29 mouse cellular contexts compared by ENCODE assay signal in the genomic region with DNA sequence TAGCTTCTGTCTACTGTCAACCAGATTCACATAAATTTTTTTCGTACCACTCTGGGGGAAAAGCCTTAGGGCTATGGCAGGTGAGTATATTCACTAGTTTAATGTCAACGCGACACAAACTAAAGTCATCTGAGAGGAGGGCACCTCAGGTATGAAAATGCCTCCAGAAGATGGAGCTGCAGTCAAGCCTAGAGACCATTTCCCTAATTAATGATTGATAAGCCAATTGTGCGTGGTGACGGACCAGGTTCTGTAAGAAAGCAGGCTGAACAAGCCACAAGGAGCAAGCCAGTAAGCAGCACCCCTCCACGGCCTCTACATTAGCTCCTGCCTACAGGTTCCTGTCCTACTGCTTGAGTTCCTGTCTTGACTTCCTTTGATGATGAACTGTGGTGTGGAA. TPM values are rescaled to one million over a fixed set of nuclear protein-coding genes. Genes with fewer than 3 reads are reported as not detected.
A peak's percentile ranks its signal among the peaks of the same experiment; 100 is the strongest.
DNase-seq lines count a peak whose midpoint lies in the region; ATAC-seq and TF ChIP-seq lines count a peak whose summit lies in the region.
"Had no signal": no experiment of that assay in that cellular context is flagged by ENCODE, and none has a peak within 500 bp of the region (broad histone marks: within the 10 kb centered on the region; RNA-seq: fewer than 3 reads in every experiment).

No protein-coding gene starts in this region.

- H3K27ac ChIP-seq in intestine, postnatal 0 days (ENCODE audit: low read depth, low read length): no peak overlapping the region
- no peak overlapping the region for H3K27ac ChIP-seq in intestine, embryonic 16.5 days (ENCODE audit: low read length)
- H3K27ac ChIP-seq in kidney, postnatal 0 days: no peak overlapping the region
- H3K27ac ChIP-seq in liver, postnatal 0 days (ENCODE audit: low read depth): peak overlapping the region; percentile 94
- H3K27ac ChIP-seq in liver, embryonic 11.5 days (ENCODE audit: low read depth, low read length): no peak overlapping the region
- H3K27ac ChIP-seq: embryonic facial prominence, embryonic 10.5 days; embryonic facial prominence, embryonic 13.5 days; forebrain, embryonic 12.5 days; forebrain, embryonic 15.5 days; hindbrain, embryonic 12.5 days; hindbrain, embryonic 15.5 days had no signal

- ATAC-seq in intestine, postnatal 0 days: no peak
- ATAC-seq in intestine, embryonic 16.5 days: no peak
- no peak for ATAC-seq in kidney, postnatal 0 days (replicated peaks; ENCODE audit: low FRiP score, low read depth)
- ATAC-seq in liver, postnatal 0 days: no peak
- no peak for ATAC-seq in liver, embryonic 11.5 days (replicated peaks; ENCODE audit: low FRiP score)
- ATAC-seq: forebrain, embryonic 15.5 days had no signal

- peak; percentile 32 for TF ChIP-seq CTCF in intestine, postnatal 0 days (IDR thresholded peaks at IDR 0.05; ENCODE audit: low read depth)
- peak; percentile 17; the same call in 1 of the 2 replicates for TF ChIP-seq CTCF in kidney, postnatal 0 days (IDR thresholded peaks at IDR 0.05; ENCODE audit: low read depth)
- peak; percentile 15; the same call in 1 of the 2 replicates for TF ChIP-seq CTCF in liver, postnatal 0 days (IDR thresholded peaks at IDR 0.05; ENCODE audit: low read depth)

- peaks cover 7% of the 10 kb centered on the region; the same call in 1 of the 2 replicates for H3K27me3 ChIP-seq in intestine, postnatal 0 days (replicated peaks; ENCODE audit: control insufficient read depth, insufficient read depth, low read length)
- peaks cover 5% of the 10 kb centered on the region for H3K27me3 ChIP-seq in intestine, embryonic 16.5 days (replicated peaks; ENCODE audit: control insufficient read depth, insufficient read depth, low read length)
- no peaks in the 10 kb centered on the region for H3K27me3 ChIP-seq in kidney, postnatal 0 days (ENCODE audit: insufficient read depth, low read length)
- H3K27me3 ChIP-seq in liver, postnatal 0 days (ENCODE audit: insufficient read depth, low read length): peaks cover 20% of the 10 kb centered on the region; the same call in 1 of the 2 replicates
- H3K27me3 ChIP-seq in liver, embryonic 11.5 days (replicated peaks; ENCODE audit: control insufficient read depth, insufficient read depth, low read length): peaks cover 50% of the 10 kb centered on the region

- H3K4me1 ChIP-seq in intestine, postnatal 0 days (replicated peaks; ENCODE audit: control insufficient read depth, insufficient read depth, low read length): no peaks in the 10 kb centered on the region; the same call in 1 of the 2 replicates
- H3K4me1 ChIP-seq in intestine, embryonic 16.5 days (ENCODE audit: control insufficient read depth, insufficient read depth, low read length): peaks cover 14% of the 10 kb centered on the region
- H3K4me1 ChIP-seq in kidney, postnatal 0 days (replicated peaks; ENCODE audit: insufficient read depth, low read length): peaks cover 5% of the 10 kb centered on the region; the same call in 1 of the 2 replicates
- peaks cover 10% of the 10 kb centered on the region for H3K4me1 ChIP-seq in liver, postnatal 0 days (ENCODE audit: insufficient read depth)
- no peaks in the 10 kb centered on the region; the same call in 1 of the 2 replicates for H3K4me1 ChIP-seq in liver, embryonic 11.5 days (replicated peaks; ENCODE audit: control insufficient read depth, insufficient read depth, low read length)

- 90% methylated on average over 6 of the region's 6 CpGs for WGBS in intestine, postnatal 0 days
- WGBS in intestine, embryonic 16.5 days: 92% methylated on average over 6 of the region's 6 CpGs
- WGBS in kidney, postnatal 0 days: 84% methylated on average over 6 of the region's 6 CpGs
- 77% methylated on average over 6 of the region's 6 CpGs for WGBS in liver, postnatal 0 days (ENCODE audit: insufficient replicate concordance)
- WGBS in liver, embryonic 11.5 days: 87% methylated on average over 6 of the region's 6 CpGs

- no peak overlapping the region for H3K9ac ChIP-seq in intestine, postnatal 0 days (ENCODE audit: low read depth, low read length)
- no peak overlapping the region for H3K9ac ChIP-seq in intestine, embryonic 16.5 days (ENCODE audit: low read depth, low read length)
- H3K9ac ChIP-seq in kidney, postnatal 0 days (ENCODE audit: low read depth, low read length): no peak overlapping the region
- H3K9ac ChIP-seq in liver, postnatal 0 days (replicated peaks): no peak overlapping the region
- H3K9ac ChIP-seq in liver, embryonic 11.5 days (ENCODE audit: low read depth, low read length): no peak overlapping the region
- H3K9ac ChIP-seq: embryonic facial prominence, embryonic 13.5 days; forebrain, embryonic 12.5 days; forebrain, embryonic 15.5 days; hindbrain, embryonic 12.5 days; hindbrain, embryonic 15.5 days had no signal

- no peak for TF ChIP-seq EP300 in liver, postnatal 0 days (IDR thresholded peaks at IDR 0.05; ENCODE audit: low read depth)

- H3K36me3 ChIP-seq in intestine, postnatal 0 days (ENCODE audit: control insufficient read depth, insufficient read depth): no peaks in the 10 kb centered on the region
- H3K36me3 ChIP-seq in intestine, embryonic 16.5 days (ENCODE audit: control insufficient read depth, insufficient read depth, low read length): no peaks in the 10 kb centered on the region
- H3K36me3 ChIP-seq in kidney, postnatal 0 days (ENCODE audit: insufficient read depth, low read length): no peaks in the 10 kb centered on the region
- H3K36me3 ChIP-seq in liver, postnatal 0 days (replicated peaks; ENCODE audit: insufficient read depth, low read length): no peaks in the 10 kb centered on the region
- no peaks in the 10 kb centered on the region for H3K36me3 ChIP-seq in liver, embryonic 11.5 days (ENCODE audit: control insufficient read depth, insufficient read depth, low read length)
- H3K36me3 ChIP-seq: embryonic facial prominence, embryonic 10.5 days; embryonic facial prominence, embryonic 13.5 days; forebrain, embryonic 12.5 days; forebrain, embryonic 15.5 days; G1E; hindbrain, embryonic 12.5 days; hindbrain, embryonic 15.5 days had no signal

- DNase-seq in kidney, postnatal 0 days (ENCODE audit: low spot score): no peak
- no peak for DNase-seq in kidney, postnatal 14 days
- DNase-seq in liver, postnatal 0 days: no peak
- DNase-seq in liver, embryonic 11.5 days (ENCODE audit: low spot score): no peak
- DNase-seq: adrenal gland, adult 2 months; adrenal gland, postnatal 25 days; B cell, adult 2 months; cerebellum, adult 11-12 months; cerebellum, adult 8-10 months; cerebellum, postnatal 10 days; cerebellum, postnatal 36 days; embryo, embryonic 11 days; gastrocnemius, postnatal 14 days; heart, adult 11 months had no signal

- no peak overlapping the region for H3K4me3 ChIP-seq in intestine, postnatal 0 days (ENCODE audit: low read depth, low read length)
- H3K4me3 ChIP-seq in intestine, embryonic 16.5 days (ENCODE audit: low read length): no peak overlapping the region
- H3K4me3 ChIP-seq in kidney, postnatal 0 days (replicated peaks; ENCODE audit: low read depth, low read length): no peak overlapping the region
- H3K4me3 ChIP-seq in liver, postnatal 0 days (ENCODE audit: low read depth, low read length): no peak overlapping the region
- H3K4me3 ChIP-seq in liver, embryonic 11.5 days (ENCODE audit: low read depth, low read length): no peak overlapping the region
- H3K4me3 ChIP-seq: embryonic facial prominence, embryonic 10.5 days; embryonic facial prominence, embryonic 13.5 days; erythroblast, embryonic 14.5 days; forebrain, embryonic 12.5 days; forebrain, embryonic 15.5 days; hindbrain, embryonic 12.5 days; hindbrain, embryonic 15.5 days had no signal

- no peaks in the 10 kb centered on the region for H3K9me3 ChIP-seq in intestine, postnatal 0 days (ENCODE audit: control insufficient read depth)
- no peaks in the 10 kb centered on the region for H3K9me3 ChIP-seq in intestine, embryonic 16.5 days (ENCODE audit: control insufficient read depth, low read length)
- H3K9me3 ChIP-seq in kidney, postnatal 0 days (replicated peaks; ENCODE audit: low read length): no peaks in the 10 kb centered on the region
- no peaks in the 10 kb centered on the region for H3K9me3 ChIP-seq in liver, postnatal 0 days (ENCODE audit: low read length)
- H3K9me3 ChIP-seq in liver, embryonic 11.5 days (ENCODE audit: control insufficient read depth, low read length): no peaks in the 10 kb centered on the region
- H3K9me3 ChIP-seq: embryonic facial prominence, embryonic 10.5 days; embryonic facial prominence, embryonic 13.5 days; forebrain, embryonic 12.5 days; forebrain, embryonic 15.5 days; hindbrain, embryonic 12.5 days; hindbrain, embryonic 15.5 days had no signal

- no peak overlapping the region for H3K4me2 ChIP-seq in intestine, postnatal 0 days (replicated peaks; ENCODE audit: low read depth)
- no peak overlapping the region for H3K4me2 ChIP-seq in intestine, embryonic 16.5 days (ENCODE audit: low read depth, low read length)
- no peak overlapping the region for H3K4me2 ChIP-seq in kidney, postnatal 0 days (ENCODE audit: low read length)
- no peak overlapping the region for H3K4me2 ChIP-seq in liver, postnatal 0 days (ENCODE audit: low read depth, low read length)
- H3K4me2 ChIP-seq in liver, embryonic 11.5 days: no peak overlapping the region
- H3K4me2 ChIP-seq: embryonic facial prominence, embryonic 13.5 days; forebrain, embryonic 12.5 days; forebrain, embryonic 15.5 days; heart, embryonic 11.5 days; hindbrain, embryonic 12.5 days; hindbrain, embryonic 15.5 days had no signal

RNA-seq across cellular contexts. Expression of a gene that starts 2.4 kb away (rescaled TPM):
- 6.0 and 6.2 TPM in 2 replicates for polyA plus RNA-seq in intestine, postnatal 0 days (2015; fragmentation: Nextera tagmentation; extraction: Ambion mirVana)
- polyA plus RNA-seq in intestine, embryonic 16.5 days (2015; fragmentation: Nextera tagmentation; extraction: Ambion mirVana): 3.0 and 3.5 TPM in 2 replicates
- polyA plus RNA-seq in kidney, postnatal 0 days (2015; fragmentation: Nextera tagmentation; extraction: Ambion mirVana): 4.4 and 5.1 TPM in 2 replicates
- polyA plus RNA-seq in liver, postnatal 0 days (2015; fragmentation: Nextera tagmentation; extraction: Ambion mirVana): 39.5 and 39.6 TPM in 2 replicates
- 4.5 and 5.8 TPM in 2 replicates for polyA plus RNA-seq in liver, embryonic 11.5 days (2014; fragmentation: Nextera tagmentation; extraction: Ambion mirVana)
- polyA plus RNA-seq: erythroblast, embryonic 14.5 days; G1E had no signal

RNA-seq across cellular contexts. Expression of a gene that starts 10.7 kb away (rescaled TPM):
- polyA plus RNA-seq in intestine, postnatal 0 days (2015; fragmentation: Nextera tagmentation; extraction: Ambion mirVana): 4.3 and 5.7 TPM in 2 replicates
- polyA plus RNA-seq in intestine, embryonic 16.5 days (2015; fragmentation: Nextera tagmentation; extraction: Ambion mirVana): 1.3 and 6.7 TPM in 2 replicates
- polyA plus RNA-seq in kidney, postnatal 0 days (2015; fragmentation: Nextera tagmentation; extraction: Ambion mirVana): 463 and 484 TPM in 2 replicates
- 0.64 and 0.88 TPM in 2 replicates for polyA plus RNA-seq in liver, postnatal 0 days (2015; fragmentation: Nextera tagmentation; extraction: Ambion mirVana)
- 0.30 and 0.40 TPM in 2 replicates for polyA plus RNA-seq in liver, embryonic 11.5 days (2014; fragmentation: Nextera tagmentation; extraction: Ambion mirVana)
- polyA plus RNA-seq: embryonic facial prominence, embryonic 10.5 days; erythroblast, embryonic 14.5 days; forebrain, embryonic 12.5 days; forebrain, embryonic 15.5 days; G1E; heart, embryonic 11.5 days; heart, embryonic 14.5 days had no signal

RNA-seq across cellular contexts. Expression of a gene that starts 39.3 kb away (rescaled TPM):
- not detected in 2 replicates for polyA plus RNA-seq in intestine, postnatal 0 days (2015; fragmentation: Nextera tagmentation; extraction: Ambion mirVana)
- polyA plus RNA-seq in intestine, embryonic 16.5 days (2015; fragmentation: Nextera tagmentation; extraction: Ambion mirVana): not detected in 2 replicates
- polyA plus RNA-seq in kidney, postnatal 0 days (2015; fragmentation: Nextera tagmentation; extraction: Ambion mirVana): not detected in 2 replicates
- polyA plus RNA-seq in liver, postnatal 0 days (2015; fragmentation: Nextera tagmentation; extraction: Ambion mirVana): not detected in 2 replicates
- polyA plus RNA-seq in liver, embryonic 11.5 days (2014; fragmentation: Nextera tagmentation; extraction: Ambion mirVana): not detected in 2 replicates
- polyA plus RNA-seq: adrenal gland, adult 2 months; brain, embryonic 14.5 days; cortical plate, adult 2 months; embryonic facial prominence, embryonic 10.5 days; embryonic facial prominence, embryonic 13.5 days; erythroblast, embryonic 14.5 days; forebrain, embryonic 12.5 days; forebrain, embryonic 15.5 days; G1E; heart, embryonic 11.5 days; heart, embryonic 14.5 days; heart, postnatal 0 days; hindbrain, embryonic 12.5 days had no signal

RNA-seq across cellular contexts. Expression of a gene that starts 51.4 kb away (rescaled TPM):
- polyA plus RNA-seq in intestine, postnatal 0 days (2015; fragmentation: Nextera tagmentation; extraction: Ambion mirVana): 164 and 187 TPM in 2 replicates
- polyA plus RNA-seq in intestine, embryonic 16.5 days (2015; fragmentation: Nextera tagmentation; extraction: Ambion mirVana): 34.8 and 45.4 TPM in 2 replicates
- polyA plus RNA-seq in kidney, postnatal 0 days (2015; fragmentation: Nextera tagmentation; extraction: Ambion mirVana): 15.4 and 20.6 TPM in 2 replicates
- 30.8 and 41.9 TPM in 2 replicates for polyA plus RNA-seq in liver, postnatal 0 days (2015; fragmentation: Nextera tagmentation; extraction: Ambion mirVana)
- 2.0 and 2.5 TPM in 2 replicates for polyA plus RNA-seq in liver, embryonic 11.5 days (2014; fragmentation: Nextera tagmentation; extraction: Ambion mirVana)
- polyA plus RNA-seq: adrenal gland, adult 2 months; brain, embryonic 14.5 days; embryonic facial prominence, embryonic 10.5 days; embryonic facial prominence, embryonic 13.5 days; erythroblast, embryonic 14.5 days; forebrain, embryonic 12.5 days; G1E; heart, embryonic 11.5 days; heart, embryonic 14.5 days; heart, postnatal 0 days; hindbrain, embryonic 12.5 days; hindbrain, embryonic 15.5 days had no signal

Comparison
In these comparisons a context has a peak if more than half of its experiments do, and no peak if none do; other contexts are left out.
1. RNA of a gene that starts 10.7 kb away (polyA plus RNA-seq): 463 to 484 TPM in kidney, postnatal 0 days; 1.3 to 6.7 TPM in intestine, embryonic 16.5 days, 4.3 to 5.7 TPM in intestine, postnatal 0 days, 0.64 to 0.88 TPM in liver, postnatal 0 days and 0.30 to 0.40 TPM in liver, embryonic 11.5 days; every median in the first group is over 10 times any median in the second.
2. Peak in every context shown above with its lines, with median percentiles within 50 percentile points of each other: CTCF ChIP-seq.